Mouse (Mus musculus) monocyte, adult 2 months (primary cell): ENCODE data around the gene Trim44.

Experiments
- DNase-seq, 2 experiments: peaks; one replicate each; pipeline ENCODE4 v3.0.0; 2022; ENCODE audit warnings: low spot score in 2 of 2, low read depth in 1 of 2

Gene Trim44

DNA sequence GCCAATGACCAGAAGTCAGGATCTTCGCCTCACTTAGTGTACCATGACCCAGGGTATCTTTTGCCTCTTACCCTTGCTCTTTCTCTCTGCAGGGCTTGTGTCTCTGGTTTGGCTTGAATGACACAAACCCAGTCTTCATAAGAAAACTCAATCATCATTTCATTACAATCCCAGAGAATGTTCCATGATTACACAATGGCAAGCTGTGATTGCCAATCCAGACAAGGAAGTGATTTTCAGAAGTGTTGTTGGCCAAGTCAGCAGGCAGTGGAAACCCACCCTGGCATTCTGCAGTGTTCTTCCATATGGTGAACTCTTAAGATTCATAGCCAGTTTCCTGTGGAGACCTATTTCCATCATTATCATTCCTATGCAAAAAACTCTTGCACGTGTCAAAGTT, 116.1 kb downstream of the Trim44 start:
- no peak for DNase-seq

DNA sequence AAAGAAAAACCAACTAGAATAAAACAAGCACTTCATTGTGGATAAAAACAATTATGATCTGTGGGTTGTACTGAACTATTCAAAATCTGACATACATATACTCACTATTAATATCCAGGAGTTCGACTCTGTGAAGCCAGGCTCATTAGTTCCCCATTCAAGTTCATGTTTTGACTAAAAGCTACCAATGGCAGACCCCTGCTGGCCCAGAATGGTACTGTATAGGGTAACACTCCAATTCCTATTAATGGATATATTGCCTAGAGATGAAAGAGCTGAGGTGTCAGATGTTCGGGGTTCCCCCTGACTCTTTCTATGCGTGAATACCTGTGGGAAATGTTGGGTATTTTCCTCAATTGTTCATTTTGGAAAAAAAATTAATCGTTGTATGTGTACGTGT, 117.6 kb downstream of the Trim44 start:
- DNase-seq = peak; percentile 24 to 47

DNA sequence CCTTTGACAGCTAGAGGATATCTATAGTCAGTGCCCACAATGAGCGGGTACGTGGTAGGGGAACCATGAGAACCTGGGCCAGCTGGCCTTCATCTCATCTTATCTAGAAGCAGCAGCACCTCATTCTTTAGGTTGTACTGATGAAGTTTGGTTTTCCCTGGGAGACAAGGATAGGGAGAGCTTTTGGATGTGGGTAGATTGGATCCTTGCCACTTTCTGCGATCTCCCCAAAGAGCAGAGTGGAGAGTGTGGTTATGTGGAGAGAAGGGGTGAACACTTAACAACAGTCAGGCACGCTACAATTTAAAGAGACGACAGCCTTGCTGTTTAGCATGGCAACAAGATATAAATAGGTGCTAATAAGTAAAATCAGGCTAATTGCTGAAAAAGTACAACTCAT, 119.0 kb downstream of the Trim44 start:
- no peak for DNase-seq

- no peak for DNase-seq
Observed at GRCm38 (mm10) chr2:102287369-102287768, 120.3 kb downstream of the Trim44 start.

DNA sequence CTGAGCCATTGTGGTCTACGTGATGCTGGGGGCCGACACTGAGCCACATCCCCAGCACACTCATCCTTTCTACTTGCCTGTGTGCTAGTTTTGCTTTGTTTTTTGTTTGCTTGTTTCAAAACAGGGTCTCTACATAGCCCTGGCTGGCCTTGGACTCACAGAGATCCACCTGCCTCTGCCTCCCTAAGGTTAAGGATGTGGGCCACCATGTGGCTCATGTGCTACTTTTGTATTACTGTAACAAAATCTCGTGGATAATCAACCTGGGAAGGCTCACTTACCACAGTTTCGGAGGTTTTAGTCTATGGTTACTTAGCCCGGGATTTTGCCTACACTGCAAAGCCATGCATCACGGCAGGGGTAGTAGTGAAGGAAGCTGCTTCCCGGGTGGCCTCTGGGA, 125.5 kb downstream of the Trim44 start:
- no peak for DNase-seq

DNA sequence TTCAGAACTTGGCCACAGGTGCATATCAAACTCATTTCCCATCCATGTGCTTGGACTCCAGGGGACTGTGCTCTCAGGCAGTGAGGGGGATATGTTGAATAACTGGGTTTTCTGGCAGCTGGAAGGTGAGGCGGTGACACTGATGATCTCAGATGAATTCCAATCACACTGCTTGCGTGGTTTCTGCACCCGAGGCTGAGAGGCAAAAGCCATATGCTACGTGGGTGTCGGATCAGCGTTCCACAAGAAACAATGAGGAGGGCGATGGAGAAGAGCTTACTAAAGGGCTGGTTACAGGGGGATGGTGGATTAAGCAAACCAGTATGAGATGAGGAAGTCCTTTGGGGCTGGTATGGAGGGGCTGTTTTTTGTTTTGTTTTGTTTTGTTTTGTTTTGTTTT, 127.8 kb downstream of the Trim44 start:
- no peak for DNase-seq

- no peak for DNase-seq
Observed at GRCm38 (mm10) chr2:102277946-102278345, 129.7 kb downstream of the Trim44 start.

- no peak for DNase-seq
Observed at GRCm38 (mm10) chr2:102273280-102273679, 134.3 kb downstream of the Trim44 start.

DNA sequence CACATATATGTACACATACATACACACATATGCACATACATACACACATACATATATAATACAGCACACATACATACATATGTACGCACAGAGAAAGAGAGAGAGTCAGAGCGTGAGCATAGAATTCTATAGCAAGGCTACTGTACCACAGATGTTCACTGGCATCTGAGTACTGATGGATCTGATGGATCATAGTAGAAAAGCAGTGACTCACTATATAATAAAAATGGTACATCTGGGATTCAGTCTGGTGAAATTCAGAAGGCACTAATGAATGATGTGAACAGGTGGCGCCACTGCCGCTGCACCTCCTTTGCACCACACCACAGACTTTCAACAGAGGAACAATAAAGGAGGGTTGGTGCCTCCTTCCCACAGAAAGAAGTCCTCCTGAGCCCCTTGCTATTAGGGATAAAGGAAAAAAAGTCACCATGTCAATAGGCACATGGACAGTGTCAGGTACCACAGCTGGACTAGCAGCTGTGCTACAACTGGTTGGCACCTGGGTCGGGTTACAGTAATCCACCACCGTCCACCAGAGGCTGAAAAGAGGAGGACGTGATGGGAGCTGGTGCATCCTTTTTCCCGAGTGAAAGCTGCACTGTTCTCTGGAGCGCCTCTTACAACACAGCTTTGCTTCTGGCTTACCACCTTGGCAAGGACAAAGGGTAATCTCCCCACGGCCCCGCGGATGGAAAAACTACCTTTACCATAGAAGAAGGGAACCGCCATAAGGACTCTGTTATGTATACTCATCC, 139.9 kb downstream of the Trim44 start:
- no peak for DNase-seq

- DNase-seq = no peak
Observed at GRCm38 (mm10) chr2:102266911-102267310, 140.7 kb downstream of the Trim44 start.

DNA sequence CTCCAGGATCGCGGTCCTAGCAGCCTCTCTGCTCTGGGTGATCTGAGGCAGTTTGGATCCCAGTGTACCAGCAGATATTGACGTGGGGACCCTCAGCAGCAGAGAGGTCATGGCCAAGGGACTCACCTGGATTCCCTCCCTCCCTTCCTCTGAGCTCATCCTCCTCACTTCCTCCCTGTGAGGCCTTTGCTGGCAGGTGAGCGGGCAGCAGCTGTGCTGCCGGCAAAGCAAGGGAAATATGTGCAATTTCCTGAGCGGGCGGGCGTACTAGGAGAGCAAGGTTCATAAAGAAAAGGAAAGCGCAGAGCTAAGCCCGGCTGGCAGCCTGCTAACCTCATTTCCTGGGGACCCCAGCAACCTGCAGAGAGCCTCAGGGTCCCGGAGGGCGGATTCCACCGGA, 148.5 kb downstream of the Trim44 start:
- no peak for DNase-seq

GRCm38 (mm10) chr2:102258682-102259081, 148.9 kb downstream of the Trim44 start:
- DNase-seq = no peak

GRCm38 (mm10) chr2:102257964-102258605, 149.5 kb downstream of the Trim44 start:
- DNase-seq = no peak

DNA sequence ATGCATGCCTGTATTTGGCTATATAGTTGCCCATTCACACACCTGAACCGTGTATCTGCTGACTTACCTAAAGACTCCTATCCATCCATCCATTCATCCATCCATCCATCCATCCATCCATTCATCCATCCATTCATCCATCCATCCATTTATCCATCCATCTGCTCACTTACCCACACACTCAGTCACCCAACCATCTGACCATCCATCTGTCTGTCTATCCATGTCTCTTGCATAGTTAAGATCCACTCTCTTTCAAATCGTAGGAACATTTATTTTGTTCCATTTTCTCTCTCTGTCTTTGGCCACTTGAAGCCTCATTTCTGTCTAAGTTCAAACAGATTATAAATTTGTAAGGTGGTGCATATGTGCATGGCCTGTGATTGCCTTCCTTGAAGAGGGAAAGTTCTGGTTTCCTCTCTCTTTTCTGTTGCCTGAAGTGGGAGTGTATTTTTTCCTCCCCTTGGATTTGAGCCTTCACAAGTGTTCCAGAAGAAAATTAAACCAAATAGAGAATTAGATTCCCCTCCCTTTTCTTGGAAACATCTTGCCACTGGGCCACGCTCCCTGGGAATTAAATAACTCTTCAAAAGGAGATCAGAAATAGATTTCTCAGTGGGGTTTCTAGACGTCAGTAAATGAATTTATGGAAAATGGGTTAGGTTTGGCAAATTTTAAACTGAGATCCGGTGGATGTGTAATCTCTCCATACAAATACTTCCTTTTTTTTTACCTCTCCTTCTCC, 150.9 kb downstream of the Trim44 start:
- DNase-seq = no peak

GRCm38 (mm10) chr2:102256100-102256499, 151.5 kb downstream of the Trim44 start:
- DNase-seq = no peak

DNA sequence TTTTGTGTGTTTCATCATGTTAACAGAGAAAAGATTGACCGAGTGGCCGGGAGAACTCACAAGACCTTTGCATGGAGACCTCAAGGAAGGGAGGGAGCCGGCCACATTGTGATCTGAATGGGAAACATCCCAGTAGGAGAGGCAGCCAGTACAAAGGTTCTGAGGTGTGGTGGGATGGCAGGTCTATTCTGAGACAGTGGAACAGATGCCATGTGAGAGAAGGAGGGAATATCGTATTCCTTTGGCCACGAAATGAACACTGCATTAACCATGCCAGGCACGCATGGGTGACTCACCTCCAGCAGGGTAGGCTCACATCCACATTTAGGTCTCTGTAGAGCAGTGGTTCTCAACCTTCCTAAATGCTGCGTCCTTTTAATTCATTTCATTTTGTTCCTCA, 154.4 kb downstream of the Trim44 start:
- DNase-seq = no peak

GRCm38 (mm10) chr2:102252651-102253050, 155.0 kb downstream of the Trim44 start:
- DNase-seq = no peak
